Mouse (Mus musculus) forebrain, embryonic 13.5 days (tissue): Measurements from ENCODE around the gene Tnnc2. TPM values are rescaled to one million over a fixed set of nuclear protein-coding genes. Genes with fewer than 3 reads are reported as not detected.

Source experiments
- polyA plus RNA-seq: library from polyadenylated mRNA; unstranded; fragments of >200 nt; fragmentation: Nextera tagmentation; extraction: Ambion mirVana; gene quantifications from 2 replicates; pipeline ENCODE4 v1.2.1, GENCODE M21; 2015

Gene Tnnc2
- polyA plus RNA-seq, 1 experiment from 2014 or later: not detected

Other genes starting within 250 kb of the Tnnc2 start
- 15.4 and 21.2 TPM in 2 replicates for gene Wfdc2, start 217.6 kb downstream of the Tnnc2 start, polyA plus RNA-seq
- not detected in 2 replicates for gene Spint3, start 206.5 kb downstream of the Tnnc2 start, polyA plus RNA-seq
- gene Wfdc6a, start 194.5 kb downstream of the Tnnc2 start, polyA plus RNA-seq: not detected in 2 replicates
- not detected in 2 replicates for gene Eppin, start 186.4 kb downstream of the Tnnc2 start, polyA plus RNA-seq
- not detected in 2 replicates for gene Wfdc6b, start 166.4 kb downstream of the Tnnc2 start, polyA plus RNA-seq
- not detected in 2 replicates for gene Wfdc8, start 166.3 kb downstream of the Tnnc2 start, polyA plus RNA-seq
- not detected in 2 replicates for gene Wfdc16, start 141.2 kb downstream of the Tnnc2 start, polyA plus RNA-seq
- gene Wfdc10, start 123.9 kb downstream of the Tnnc2 start, polyA plus RNA-seq: not detected in 2 replicates
- not detected in 2 replicates for gene Wfdc9, start 123.4 kb downstream of the Tnnc2 start, polyA plus RNA-seq
- gene Wfdc11, start 105.9 kb downstream of the Tnnc2 start, polyA plus RNA-seq: not detected in 2 replicates
- gene Wfdc13, start 94.9 kb downstream of the Tnnc2 start, polyA plus RNA-seq: not detected in 2 replicates
- not detected in 2 replicates for gene Spint4, start 81.5 kb downstream of the Tnnc2 start, polyA plus RNA-seq
- not detected in 2 replicates for gene Spint5, start 64.7 kb downstream of the Tnnc2 start, polyA plus RNA-seq
- gene Wfdc3, start 34.0 kb downstream of the Tnnc2 start, polyA plus RNA-seq: 0.92 and 1.4 TPM in 2 replicates
- 75.2 and 80.2 TPM in 2 replicates for gene Dnttip1, start 34.0 kb downstream of the Tnnc2 start, polyA plus RNA-seq
- gene Ube2c, start 10.1 kb downstream of the Tnnc2 start, polyA plus RNA-seq: 476 and 507 TPM in 2 replicates
- gene Snx21, start 5.9 kb upstream of the Tnnc2 start, polyA plus RNA-seq: 14.7 and 15.4 TPM in 2 replicates
- gene Acot8, start 24.9 kb upstream of the Tnnc2 start, polyA plus RNA-seq: 16.5 and 17.0 TPM in 2 replicates
- gene Zswim3, start 25.1 kb upstream of the Tnnc2 start, polyA plus RNA-seq: 11.7 and 12.1 TPM in 2 replicates
- gene Zswim1, start 42.7 kb upstream of the Tnnc2 start, polyA plus RNA-seq: 22.1 and 23.2 TPM in 2 replicates
- gene Spata25, start 48.6 kb upstream of the Tnnc2 start, polyA plus RNA-seq: not detected in 2 replicates
- 82.7 and 91.6 TPM in 2 replicates for gene Ctsa, start 52.9 kb upstream of the Tnnc2 start, polyA plus RNA-seq
- 4.0 and 4.2 TPM in 2 replicates for gene Neurl2, start 53.5 kb upstream of the Tnnc2 start, polyA plus RNA-seq
- 34.3 and 35.4 TPM in 2 replicates for gene Pltp, start 77.7 kb upstream of the Tnnc2 start, polyA plus RNA-seq
- 101 and 107 TPM in 2 replicates for gene Pcif1, start 99.3 kb upstream of the Tnnc2 start, polyA plus RNA-seq
- gene Zfp335, start 131.8 kb upstream of the Tnnc2 start, polyA plus RNA-seq: 12.2 and 15.1 TPM in 2 replicates
- 8.6 and 10.6 TPM in 2 replicates for gene Mmp9, start 160.8 kb upstream of the Tnnc2 start, polyA plus RNA-seq
- gene Slc12a5, start 180.8 kb upstream of the Tnnc2 start, polyA plus RNA-seq: 5.7 and 8.8 TPM in 2 replicates